Mouse (Mus musculus) kidney, adult 9 months (tissue): ENCODE measurements at regions not wholly inside any gene's neighbourhood (a gene's known extent, or its start where the extent isn't known, plus 50 kb on each side); places are given as distances from the start of the nearest gene placed in this dataset.

ENCODE experiments used
- DNase-seq: peaks from one replicate; pipeline ENCODE4 v3.0.0; 2022

DNA sequence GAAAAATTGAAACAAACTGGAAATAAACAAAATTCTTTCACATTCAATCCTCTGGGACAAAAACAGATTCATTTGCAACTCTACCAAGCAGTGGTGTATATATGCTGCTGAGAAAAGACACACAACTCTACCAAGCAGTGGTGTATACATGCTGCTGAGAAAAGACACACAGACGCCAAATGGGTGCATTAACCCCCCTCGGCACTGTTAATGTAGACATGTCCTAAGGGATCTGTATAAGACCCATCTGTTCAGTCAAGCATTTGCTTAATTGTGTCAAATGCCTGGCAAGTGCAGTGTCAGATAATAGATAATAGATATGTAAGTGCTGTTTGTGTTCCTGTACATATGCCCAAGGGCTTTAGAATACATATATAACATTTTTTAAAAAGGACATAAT is 1035.2 kb upstream of the B3galt2 start:
- DNase-seq: no peak

DNA sequence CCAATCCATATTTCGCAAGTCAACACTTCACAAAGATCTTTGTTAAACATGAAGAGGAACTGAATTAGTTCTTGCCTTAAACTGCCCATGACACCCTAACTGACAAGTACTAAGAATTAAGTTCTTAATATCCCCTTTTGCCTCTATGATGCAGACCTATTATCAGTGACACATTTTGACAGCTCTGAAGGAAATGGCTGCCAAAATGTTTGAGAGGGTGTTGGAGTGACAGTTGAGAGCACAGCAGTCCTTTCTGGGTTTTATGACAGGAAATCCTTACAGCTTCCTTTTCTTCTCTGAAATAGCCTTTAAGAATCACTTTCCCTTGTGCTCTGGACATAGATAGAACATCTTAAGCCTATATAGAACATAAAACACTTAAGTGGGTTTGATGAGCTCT is 1034.4 kb upstream of the B3galt2 start:
- no peak for DNase-seq

DNA sequence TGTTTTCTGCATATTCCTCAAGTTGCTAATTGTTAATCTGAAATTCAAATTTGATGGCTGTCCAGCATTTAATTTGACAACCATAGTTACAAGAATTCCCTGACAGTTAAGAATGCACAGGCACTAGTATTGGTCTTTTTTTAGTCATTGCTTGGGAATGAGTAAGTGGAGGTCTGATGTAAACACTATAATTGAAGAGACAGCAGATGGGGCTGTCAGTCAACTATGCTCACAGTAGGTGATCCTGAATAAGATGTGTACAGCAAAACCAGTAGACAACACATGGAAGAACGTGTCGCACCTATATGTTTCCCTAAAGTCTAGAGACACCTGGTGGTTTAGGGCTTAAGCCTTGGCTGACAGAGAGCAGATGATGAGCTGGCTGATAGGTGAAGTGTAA is 1019.0 kb upstream of the B3galt2 start:
- DNase-seq: no peak

DNA sequence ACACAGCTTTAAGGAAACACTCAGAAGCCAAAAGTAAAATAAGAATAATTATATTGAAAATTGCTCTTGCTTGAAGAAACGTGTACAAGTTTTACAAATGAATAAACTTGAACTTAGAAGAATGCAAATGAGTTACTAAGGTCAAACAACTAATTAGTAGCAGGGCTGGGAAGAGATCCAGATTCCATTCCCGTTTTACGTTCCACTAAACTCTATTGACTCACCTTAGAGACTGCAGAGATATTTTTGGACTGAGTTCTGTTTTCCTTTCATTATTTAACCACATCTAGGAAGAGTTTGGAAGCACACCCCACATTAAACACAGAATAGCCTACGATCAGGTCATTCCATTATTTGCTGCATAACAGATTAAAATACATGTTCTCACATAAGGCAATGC is 1016.2 kb upstream of the B3galt2 start:
- peak; percentile 94 for DNase-seq

DNA sequence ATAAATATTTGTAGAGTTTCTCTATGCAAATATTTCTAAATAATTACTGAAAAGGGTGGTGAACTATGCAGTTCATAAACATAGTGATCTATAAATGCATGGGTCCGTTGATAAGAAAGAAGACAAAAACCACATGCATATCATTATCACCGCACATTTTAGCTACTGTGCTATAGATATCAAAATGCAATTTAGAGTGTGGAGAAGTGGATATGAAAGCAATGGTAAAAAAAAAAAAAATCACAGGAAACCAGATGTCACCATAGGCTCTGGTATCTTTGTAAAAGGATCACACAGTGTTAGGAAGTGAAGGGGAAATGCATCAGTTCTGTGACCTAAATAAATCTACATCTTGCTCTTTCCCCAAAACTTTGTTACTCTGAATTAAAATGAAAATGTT is 985.2 kb upstream of the B3galt2 start:
- DNase-seq: no peak

DNA sequence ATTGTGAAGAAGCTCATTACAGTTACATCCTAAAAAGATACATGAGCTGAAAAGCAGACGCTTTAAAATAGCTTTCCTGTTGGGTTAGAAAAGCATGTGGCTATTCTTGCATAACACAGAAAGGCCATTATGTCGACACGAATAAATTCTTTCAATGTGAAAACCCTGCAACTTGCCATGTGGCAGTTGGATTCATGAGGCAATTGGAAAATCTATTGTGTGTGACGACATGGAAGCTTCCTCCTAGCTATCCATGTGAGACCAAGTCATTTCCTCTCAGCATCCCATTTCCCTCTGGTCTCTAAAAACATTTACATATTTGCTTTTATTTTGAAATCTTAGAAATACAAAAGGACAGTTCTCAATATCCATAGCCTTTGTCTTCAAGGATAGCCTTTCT is 975.2 kb upstream of the B3galt2 start:
- DNase-seq: no peak

DNA sequence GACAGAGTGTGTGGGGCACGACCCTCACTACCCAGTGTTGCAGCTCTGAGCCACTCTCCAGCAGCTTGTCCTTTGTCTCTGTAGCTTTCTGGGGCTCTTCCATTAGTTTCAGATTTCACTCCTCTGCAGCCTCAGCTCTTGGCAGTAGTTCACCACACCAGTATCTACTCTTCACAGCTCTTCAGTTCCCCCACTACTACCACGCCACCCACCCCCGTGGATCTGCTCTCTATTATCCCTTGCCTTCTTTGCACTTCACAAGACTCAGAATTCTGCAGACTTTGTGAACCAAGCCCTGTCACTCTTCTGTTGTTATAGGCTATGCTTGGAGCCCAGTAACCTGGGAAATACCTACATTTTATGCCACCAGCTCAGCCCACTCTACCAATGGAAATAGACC is 960.5 kb upstream of the B3galt2 start:
- DNase-seq: no peak

DNA sequence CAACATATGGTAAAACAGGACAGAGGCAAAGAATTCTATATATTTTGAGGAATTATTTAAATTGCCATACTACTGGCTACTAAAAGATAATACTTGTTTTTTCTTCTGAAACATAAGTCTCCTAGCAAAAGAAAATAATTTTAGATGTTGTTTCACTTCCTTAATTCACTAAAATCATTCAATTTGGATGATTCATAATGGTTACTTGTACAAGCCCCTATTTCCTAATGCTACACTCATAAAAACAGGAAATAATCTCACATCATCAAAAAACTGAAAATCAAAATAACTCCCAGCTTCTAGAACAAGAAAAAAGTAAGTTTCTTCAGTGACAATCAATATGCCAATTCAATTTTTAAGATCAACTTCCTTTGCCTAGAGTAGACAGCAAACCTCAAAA is 951.6 kb upstream of the B3galt2 start:
- no peak for DNase-seq

DNA sequence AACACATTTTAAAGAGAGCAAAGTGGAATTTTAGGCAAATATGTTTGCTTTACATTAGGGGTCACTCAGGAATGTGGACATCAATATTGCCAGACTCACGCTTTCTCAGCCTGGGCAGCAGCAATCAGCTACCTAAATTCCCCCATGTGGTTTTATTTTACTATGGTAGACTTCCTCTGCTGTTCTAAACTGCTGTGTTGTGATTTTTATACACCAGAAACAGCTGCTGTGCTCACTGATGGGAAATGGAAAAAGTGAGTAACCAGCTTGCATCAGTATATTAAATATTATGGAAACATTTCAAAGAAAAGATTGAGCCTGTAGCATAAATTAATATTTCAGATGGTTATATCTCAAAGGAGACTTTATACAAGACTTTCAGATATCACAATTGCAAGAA is 945.3 kb upstream of the B3galt2 start:
- no peak for DNase-seq

DNA sequence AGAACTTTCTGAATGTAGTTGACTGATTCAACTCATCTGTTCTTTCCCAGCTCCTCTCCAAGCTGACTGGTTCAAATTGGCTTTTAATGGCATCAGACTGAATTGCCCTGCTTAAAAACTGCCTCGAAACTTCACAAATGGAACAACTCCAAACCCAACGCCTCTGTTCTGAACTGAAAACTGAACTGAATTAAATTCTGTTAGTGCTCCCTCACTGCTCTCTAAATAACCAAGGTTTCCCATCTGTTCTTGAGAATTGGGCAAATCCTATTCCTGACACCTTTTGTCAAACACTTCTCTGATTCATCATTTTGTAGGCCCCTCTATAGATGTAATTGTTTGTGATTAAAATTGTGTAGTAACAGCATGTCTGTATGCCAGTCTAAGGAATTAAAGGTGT is 932.2 kb upstream of the B3galt2 start:
- DNase-seq: no peak

DNA sequence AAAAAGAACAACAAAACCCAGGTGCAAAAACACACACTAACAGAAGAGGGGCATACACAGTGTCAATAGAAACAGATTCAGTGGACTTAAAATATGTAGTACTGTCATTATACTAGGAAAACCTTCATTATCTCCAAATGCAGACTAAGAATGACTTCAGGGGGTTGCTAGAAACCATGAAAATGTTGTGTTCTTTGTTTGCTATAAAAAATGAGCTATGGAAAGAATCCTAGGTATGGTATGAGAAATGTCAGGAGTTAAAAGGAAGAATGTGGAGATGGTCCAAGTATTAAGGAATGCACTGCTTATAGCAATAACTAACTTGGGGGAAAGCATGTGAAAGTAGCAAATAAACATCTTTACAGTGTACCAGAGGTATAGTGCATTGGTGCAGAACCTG is 910.2 kb upstream of the B3galt2 start:
- no peak for DNase-seq

DNA sequence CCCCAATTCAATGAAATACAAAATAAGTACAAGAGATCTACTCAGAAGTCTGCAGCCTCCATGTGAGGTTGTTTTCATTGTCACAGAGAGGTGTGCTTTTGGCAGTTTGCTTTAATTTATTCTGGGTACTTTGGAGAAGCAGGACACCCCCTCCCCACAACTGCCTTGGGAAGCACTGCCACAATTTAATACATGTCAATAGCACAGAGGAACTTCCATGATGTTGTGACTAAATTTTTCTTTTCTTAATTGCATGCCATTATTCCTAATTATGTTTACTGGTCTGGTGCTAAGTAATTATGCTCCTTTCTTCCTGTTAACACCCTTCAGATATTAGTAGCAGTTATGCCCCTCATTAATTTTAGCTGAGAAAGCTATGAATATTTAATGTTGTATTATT is 906.4 kb upstream of the B3galt2 start:
- no peak for DNase-seq

DNA sequence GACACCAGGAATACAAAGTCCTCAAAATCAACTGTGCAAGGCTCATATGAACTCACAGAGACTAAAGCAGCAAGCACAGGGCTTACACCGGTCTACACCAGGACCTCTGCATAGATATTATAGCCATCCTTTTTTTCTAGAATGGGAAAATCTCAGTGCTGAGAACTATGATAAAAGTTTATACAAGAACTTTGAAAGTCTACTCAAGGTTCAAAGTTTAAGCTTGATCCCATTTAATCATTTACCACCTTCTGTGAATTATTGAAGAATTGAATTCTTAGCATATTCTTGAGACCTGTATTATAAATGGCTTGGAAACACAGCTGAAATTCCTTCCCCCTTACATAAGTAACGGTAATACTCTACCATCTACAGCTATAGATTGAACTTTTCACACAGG is 902.1 kb upstream of the B3galt2 start:
- DNase-seq: peak; percentile 85

DNA sequence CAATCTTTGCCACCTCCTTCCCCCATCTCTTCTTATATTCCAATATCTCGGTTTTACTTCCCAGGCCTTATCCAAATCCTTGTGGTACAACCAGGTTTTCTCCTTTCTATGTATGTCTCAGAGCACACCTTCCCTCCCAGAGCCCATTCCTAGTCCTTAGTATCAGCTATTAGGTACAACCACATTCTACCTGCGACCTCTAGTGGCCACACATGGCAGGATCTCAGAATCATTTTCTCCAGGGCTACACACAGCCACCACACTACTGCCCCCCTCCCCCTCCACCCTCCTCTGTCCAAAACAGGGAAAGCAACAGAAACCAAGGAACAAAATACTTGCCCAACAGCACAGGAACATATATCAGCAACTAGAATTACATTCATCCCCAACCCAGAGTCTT is 898.2 kb upstream of the B3galt2 start:
- peak; percentile 77 for DNase-seq

DNA sequence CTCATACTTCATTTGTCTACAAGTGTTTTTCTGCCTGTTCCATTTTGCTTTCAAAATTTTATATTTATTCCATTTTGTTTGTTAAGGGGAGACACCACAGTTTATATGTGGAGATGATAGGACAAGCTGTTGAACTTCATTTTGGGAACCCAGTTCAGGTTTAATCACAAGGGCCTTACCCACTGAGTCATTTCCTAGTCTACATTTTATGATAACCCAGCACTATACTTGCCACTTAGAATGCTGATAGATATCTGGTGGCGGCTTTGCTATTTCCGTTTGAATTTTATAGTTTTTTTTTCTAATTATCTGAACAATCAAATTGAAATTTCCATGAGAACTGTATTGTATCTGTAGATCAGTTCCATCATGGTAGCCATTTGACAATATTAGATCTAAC is 869.5 kb upstream of the B3galt2 start:
- no peak for DNase-seq
